In the genomic region with DNA sequence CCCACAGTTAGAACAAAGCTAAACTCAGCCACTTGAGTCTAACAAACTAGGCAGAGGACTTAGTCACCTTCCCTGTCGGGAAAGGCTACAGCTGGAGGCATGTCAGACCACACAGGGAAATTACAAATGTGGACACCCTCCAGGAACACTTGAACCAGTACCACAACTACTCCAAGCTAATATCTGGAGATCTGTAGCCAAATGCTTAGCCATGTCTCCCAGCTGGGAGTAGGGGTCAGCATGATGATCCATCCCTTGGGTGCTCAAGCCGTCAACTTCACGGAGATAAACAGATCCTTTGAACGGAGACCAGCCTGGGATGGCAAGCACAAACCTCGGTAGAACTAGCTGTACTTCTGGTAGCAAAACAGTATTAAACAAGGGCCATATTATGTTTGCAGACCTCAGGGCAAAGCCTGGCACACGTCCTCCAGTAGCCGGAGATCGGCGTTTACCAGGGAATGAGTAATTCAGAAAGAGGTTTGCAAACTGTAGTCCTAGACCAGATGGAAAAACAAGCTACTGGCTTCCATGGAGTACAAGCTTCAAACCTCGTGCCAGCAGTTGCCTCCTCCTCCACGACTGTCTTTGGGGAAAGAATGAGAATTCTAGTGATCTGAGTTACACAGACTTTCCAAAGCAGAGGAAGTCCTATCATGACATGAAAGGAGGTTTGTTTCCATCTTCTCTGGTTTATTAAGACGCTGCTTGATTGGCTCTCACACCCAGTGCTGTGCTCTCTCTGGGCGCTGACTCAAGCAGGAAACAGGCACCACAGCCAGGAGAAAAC, we compare ENCODE assay signal across 11 mouse cellular contexts. TPM values are rescaled to one million over a fixed set of nuclear protein-coding genes. Genes with fewer than 3 reads are reported as not detected.
DNase-seq lines count a peak whose midpoint lies in the region; ATAC-seq and TF ChIP-seq lines count a peak whose summit lies in the region.
"Had no signal": no experiment of that assay in that cellular context is flagged by ENCODE, and none has a peak within 500 bp of the region (broad histone marks: within the 10 kb centered on the region; RNA-seq: fewer than 3 reads in every experiment).

No protein-coding gene starts in this region.

- H3K27me3 ChIP-seq in forebrain, postnatal 0 days (ENCODE audit: insufficient read depth, low read length), result no peaks in the 10 kb centered on the region
- no peaks in the 10 kb centered on the region for H3K27me3 ChIP-seq in forebrain, embryonic 15.5 days
- no peaks in the 10 kb centered on the region for H3K27me3 ChIP-seq in CH12.LX (replicated peaks)
- H3K27me3 ChIP-seq in kidney, embryonic 16.5 days (ENCODE audit: insufficient read depth, low read length), result no peaks in the 10 kb centered on the region

- in situ Hi-C loops in CH12.LX (cut with MboI; ENCODE audit: low pct_ligation_motif_present, low pct_unique_long_range_greater_than_20kb, low sequenced_read_pairs), result no loop called here

- peaks cover 8% of the 10 kb centered on the region for H3K9me3 ChIP-seq in forebrain, postnatal 0 days (ENCODE audit: low read length)
- 0 out of 2 replicates have a peak, but pooled peaks cover 4% of the 10 kb centered on the region for H3K9me3 ChIP-seq in forebrain, embryonic 15.5 days
- H3K9me3 ChIP-seq in CH12.LX (replicated peaks; ENCODE audit: low read length), result no peaks in the 10 kb centered on the region
- H3K9me3 ChIP-seq in kidney, embryonic 16.5 days (ENCODE audit: low read length), result no peaks in the 10 kb centered on the region

- TF ChIP-seq EP300 in CH12.LX (IDR thresholded peaks at IDR 0.05; ENCODE audit: low read length), result no peak

- dilution Hi-C loops in CH12.LX (cut with MboI; ENCODE audit: extremely low pct_ligation_motif_present, extremely low pct_unique_long_range_greater_than_20kb, low sequenced_read_pairs), result no loop called here

- no peaks in the 10 kb centered on the region for H3K36me3 ChIP-seq in forebrain, postnatal 0 days (ENCODE audit: insufficient read depth)
- H3K36me3 ChIP-seq in forebrain, embryonic 15.5 days, result no peaks in the 10 kb centered on the region
- no peaks in the 10 kb centered on the region for H3K36me3 ChIP-seq in CH12.LX (replicated peaks in 1 of 2; ENCODE audit: control insufficient read depth in 1 of 2, insufficient read depth in 1 of 2, low read length in 1 of 2)
- no peaks in the 10 kb centered on the region for H3K36me3 ChIP-seq in kidney, embryonic 16.5 days (ENCODE audit: insufficient read depth, low read length)

- TF ChIP-seq RAD21 in CH12.LX (IDR thresholded peaks at IDR 0.05; ENCODE audit: low read depth, low read length), result no peak

- no peak for TF ChIP-seq CTCF in forebrain, postnatal 0 days (IDR thresholded peaks at IDR 0.05; ENCODE audit: low read depth)
- no peak for TF ChIP-seq CTCF in CH12.LX (conservative IDR thresholded peaks at IDR 0.05 in 1 of 2, IDR thresholded peaks at IDR 0.05 in 1 of 2; ENCODE audit: low read depth in 2 of 2, low read length in 2 of 2)

- no peaks in the 10 kb centered on the region for H3K4me1 ChIP-seq in forebrain, postnatal 0 days (ENCODE audit: insufficient read depth)
- H3K4me1 ChIP-seq in forebrain, embryonic 15.5 days, result no peaks in the 10 kb centered on the region
- H3K4me1 ChIP-seq in CH12.LX (ENCODE audit: control insufficient read depth in 1 of 2, insufficient read depth in 2 of 2), result no peaks in the 10 kb centered on the region
- H3K4me1 ChIP-seq in kidney, embryonic 16.5 days (ENCODE audit: insufficient read depth, low read length), result no peaks in the 10 kb centered on the region

- H3K27ac ChIP-seq in forebrain, postnatal 0 days (ENCODE audit: low read depth, low read length), result 0 out of 2 replicates have a peak overlapping the region, but pooled peaks have one; percentile 9
- no peak overlapping the region for H3K27ac ChIP-seq in forebrain, embryonic 15.5 days (replicated peaks)
- H3K27ac ChIP-seq in CH12.LX (ENCODE audit: insufficient read depth, low read depth), result no peak overlapping the region
- no peak overlapping the region for H3K27ac ChIP-seq in kidney, embryonic 16.5 days (ENCODE audit: low read length)
- H3K27ac ChIP-seq: liver, embryonic 14.5 days had no signal

- ATAC-seq in forebrain, postnatal 0 days, result peak; percentile 65
- ATAC-seq in forebrain, embryonic 15.5 days (replicated peaks), result no peak
- no peak for ATAC-seq in kidney, embryonic 16.5 days (ENCODE audit: low FRiP score, low TSS enrichment)

- 57% methylated on average over 13 of the region's 13 CpGs for WGBS in forebrain, postnatal 0 days
- WGBS in forebrain, embryonic 15.5 days, result 73% methylated on average over 13 of the region's 13 CpGs
- 65% methylated on average over 13 of the region's 13 CpGs for WGBS in kidney, embryonic 16.5 days

- no peaks in the 10 kb centered on the region for H3K79me2 ChIP-seq in CH12.LX (replicated peaks; ENCODE audit: control insufficient read depth, extremely low read depth, insufficient read depth, poor library complexity, severe bottlenecking)

- no peak overlapping the region for H3K9ac ChIP-seq in forebrain, postnatal 0 days
- H3K9ac ChIP-seq in forebrain, embryonic 15.5 days (replicated peaks), result no peak overlapping the region
- H3K9ac ChIP-seq in CH12.LX (ENCODE audit: insufficient read depth, low read depth), result no peak overlapping the region
- no peak overlapping the region for H3K9ac ChIP-seq in kidney, embryonic 16.5 days (replicated peaks; ENCODE audit: low read length)
- H3K9ac ChIP-seq: liver, embryonic 14.5 days had no signal

- TF ChIP-seq POLR2A in CH12.LX (IDR thresholded peaks at IDR 0.05; ENCODE audit: low read depth, low read length), result no peak

- no peak overlapping the region for H3K4me3 ChIP-seq in forebrain, postnatal 0 days (ENCODE audit: low read depth, low read length)
- H3K4me3 ChIP-seq in forebrain, embryonic 15.5 days, result no peak overlapping the region
- no peak overlapping the region for H3K4me3 ChIP-seq in CH12.LX (replicated peaks in 1 of 3; ENCODE audit: low read depth in 2 of 3, low read length in 2 of 3, poor library complexity in 1 of 3)
- H3K4me3 ChIP-seq in kidney, embryonic 16.5 days (ENCODE audit: low read length), result no peak overlapping the region

- no peak overlapping the region for H3K4me2 ChIP-seq in forebrain, postnatal 0 days (ENCODE audit: low read depth)
- H3K4me2 ChIP-seq in forebrain, embryonic 15.5 days (replicated peaks), result no peak overlapping the region
- no peak overlapping the region for H3K4me2 ChIP-seq in CH12.LX (ENCODE audit: insufficient read depth, low read depth, poor library complexity, severe bottlenecking)
- H3K4me2 ChIP-seq in kidney, embryonic 16.5 days (replicated peaks; ENCODE audit: low read depth, low read length), result no peak overlapping the region

- DNase-seq in forebrain, postnatal 0 days, result peak; percentile 30
- peak; percentile 27 for DNase-seq in CH12.LX (ENCODE audit: extremely low read depth)
- peak; percentile 62 for DNase-seq in heart, adult 8-10 months (ENCODE audit: low spot score)
- DNase-seq in layer of hippocampus, postnatal 36 days, result peak; percentile 45 to 53
- no peak for DNase-seq in retina, postnatal 1 day
- DNase-seq in kidney, postnatal 10 days, result no peak

RNA-seq across cellular contexts. Expression of gene Gm47996, which starts 26.4 kb away (rescaled TPM):
- not detected in 2 replicates for total RNA-seq in forebrain, postnatal 0 days (2014; rRNA removed)
- not detected in 2 replicates for polyA plus RNA-seq in forebrain, postnatal 0 days (2015; fragmentation: Nextera tagmentation; extraction: Ambion mirVana)
- polyA plus RNA-seq in forebrain, embryonic 15.5 days (2015; fragmentation: Nextera tagmentation; extraction: Ambion mirVana), result not detected in 2 replicates
- total RNA-seq in CH12.LX (2012; rRNA removed) (0.13 TPM in 1 of 2 replicates, not detected in the other), CH12.LX (2014; rRNA removed) (not detected in 2 replicates)
- not detected in 2 replicates for polyA plus RNA-seq in CH12.LX (2012; ENCODE audit: insufficient read length, low read depth)
- not detected for total RNA-seq in heart, adult 8-10 months (2022)
- total RNA-seq in layer of hippocampus, postnatal 36 days (2021), result not detected
- polyA plus RNA-seq in kidney, embryonic 16.5 days (2015; fragmentation: Nextera tagmentation; extraction: Ambion mirVana), result 0.67 TPM in 2 replicates
- polyA plus RNA-seq: stomach, embryonic 14.5 days had no signal

RNA-seq across cellular contexts. Expression of gene 3110040M04Rik, which starts 32.4 kb away (rescaled TPM):
- not detected in 2 replicates for total RNA-seq in forebrain, postnatal 0 days (2014; rRNA removed)
- not detected in 2 replicates for polyA plus RNA-seq in forebrain, postnatal 0 days (2015; fragmentation: Nextera tagmentation; extraction: Ambion mirVana)
- polyA plus RNA-seq in forebrain, embryonic 15.5 days (2015; fragmentation: Nextera tagmentation; extraction: Ambion mirVana), result not detected in 2 replicates
- total RNA-seq in CH12.LX (2012; rRNA removed), result not detected in 2 replicates
- total RNA-seq in CH12.LX (2014; rRNA removed), result not detected in 2 replicates
- not detected in 2 replicates for polyA plus RNA-seq in CH12.LX (2012; ENCODE audit: insufficient read length, low read depth)
- not detected for total RNA-seq in heart, adult 8-10 months (2022)
- not detected for total RNA-seq in layer of hippocampus, postnatal 36 days (2021)
- polyA plus RNA-seq in kidney, embryonic 16.5 days (2015; fragmentation: Nextera tagmentation; extraction: Ambion mirVana), result 1.4 and 1.9 TPM in 2 replicates
- polyA plus RNA-seq: stomach, embryonic 14.5 days had no signal

RNA-seq across cellular contexts. Expression of gene Gm47995, which starts 38.1 kb away (rescaled TPM):
- not detected in 2 replicates for total RNA-seq in forebrain, postnatal 0 days (2014; rRNA removed)
- not detected in 2 replicates for polyA plus RNA-seq in forebrain, postnatal 0 days (2015; fragmentation: Nextera tagmentation; extraction: Ambion mirVana)
- not detected in 2 replicates for polyA plus RNA-seq in forebrain, embryonic 15.5 days (2015; fragmentation: Nextera tagmentation; extraction: Ambion mirVana)
- not detected in 2 replicates for total RNA-seq in CH12.LX (2012; rRNA removed)
- total RNA-seq in CH12.LX (2014; rRNA removed), result not detected in 2 replicates
- polyA plus RNA-seq in CH12.LX (2012; ENCODE audit: insufficient read length, low read depth), result not detected in 2 replicates
- total RNA-seq in heart, adult 8-10 months (2022), result not detected
- total RNA-seq in layer of hippocampus, postnatal 36 days (2021), result not detected
- 0.50 TPM in 1 of 2 replicates, not detected in the other for polyA plus RNA-seq in kidney, embryonic 16.5 days (2015; fragmentation: Nextera tagmentation; extraction: Ambion mirVana)
- polyA plus RNA-seq: stomach, embryonic 14.5 days had no signal

RNA-seq across cellular contexts. Expression of gene Gm8947, which starts 44.2 kb away (rescaled TPM):
- not detected in 2 replicates for total RNA-seq in forebrain, postnatal 0 days (2014; rRNA removed)
- not detected in 2 replicates for polyA plus RNA-seq in forebrain, postnatal 0 days (2015; fragmentation: Nextera tagmentation; extraction: Ambion mirVana)
- polyA plus RNA-seq in forebrain, embryonic 15.5 days (2015; fragmentation: Nextera tagmentation; extraction: Ambion mirVana), result not detected in 2 replicates
- total RNA-seq in CH12.LX (2012; rRNA removed) (0.08 TPM in 1 of 2 replicates, not detected in the other), CH12.LX (2014; rRNA removed) (not detected in 2 replicates)
- polyA plus RNA-seq in CH12.LX (2012; ENCODE audit: insufficient read length, low read depth), result 0.25 and 0.36 TPM in 2 replicates
- not detected for total RNA-seq in heart, adult 8-10 months (2022)
- not detected for total RNA-seq in layer of hippocampus, postnatal 36 days (2021)
- polyA plus RNA-seq in kidney, embryonic 16.5 days (2015; fragmentation: Nextera tagmentation; extraction: Ambion mirVana), result 0.86 and 0.91 TPM in 2 replicates
- polyA plus RNA-seq: stomach, embryonic 14.5 days had no signal

RNA-seq across cellular contexts. Expression of gene Gm47985, which starts 54.0 kb away (rescaled TPM):
- total RNA-seq in forebrain, postnatal 0 days (2014; rRNA removed), result not detected in 2 replicates
- polyA plus RNA-seq in forebrain, postnatal 0 days (2015; fragmentation: Nextera tagmentation; extraction: Ambion mirVana), result not detected in 2 replicates
- not detected in 2 replicates for polyA plus RNA-seq in forebrain, embryonic 15.5 days (2015; fragmentation: Nextera tagmentation; extraction: Ambion mirVana)
- total RNA-seq in CH12.LX (2012; rRNA removed), result not detected in 2 replicates
- total RNA-seq in CH12.LX (2014; rRNA removed), result 0.15 TPM in 1 of 2 replicates, not detected in the other
- polyA plus RNA-seq in CH12.LX (2012; ENCODE audit: insufficient read length, low read depth), result not detected in 2 replicates
- total RNA-seq in heart, adult 8-10 months (2022), result 1 to 10 TPM in 1 of 4 experiments, under 1 TPM in 2, not detected in 1; 0.60 to 1.2 (median 0.63) TPM
- not detected for total RNA-seq in layer of hippocampus, postnatal 36 days (2021)
- 0.25 and 0.48 TPM in 2 replicates for polyA plus RNA-seq in kidney, embryonic 16.5 days (2015; fragmentation: Nextera tagmentation; extraction: Ambion mirVana)
- total RNA-seq: ES-E14 had no signal
- polyA plus RNA-seq: stomach, embryonic 14.5 days had no signal

Comparison
In these comparisons a context has a peak if more than half of its experiments do, and no peak if none do; other contexts are left out.
1. DNase-seq: peak in forebrain, postnatal 0 days (single experiment), CH12.LX (single experiment), heart, adult 8-10 months (single experiment) and layer of hippocampus, postnatal 36 days (2 of 2); none in retina, postnatal 1 day (single experiment) and kidney, postnatal 10 days (single experiment).